Mouse (Mus musculus): Measurements from ENCODE around the gene Cog3. TPM values are rescaled to one million over a fixed set of nuclear protein-coding genes. Genes with fewer than 3 reads are reported as not detected.

The Cog3 gene
- polyA plus RNA-seq, 1 experiment from 2014 or later = 27.1 TPM

GRCm38 (mm10) chr14:75771101-75771501, 16.8 kb upstream of the Cog3 start:
- Histone ChIP-seq H3K4me2 (replicated peaks; ENCODE audit: low read depth, low read length) (no peak overlapping the region), H3K4me3 (ENCODE audit: low read depth, low read length) (no peak overlapping the region), H3K9ac (replicated peaks; ENCODE audit: low read depth, low read length) (no peak overlapping the region), H3K4me1 (ENCODE audit: control insufficient read depth, insufficient read depth, low read length) (no peaks in the 10 kb centered on the region), H3K27ac (ENCODE audit: low read length) (no peak overlapping the region), H3K9me3 (ENCODE audit: control insufficient read depth, low read depth, low read length) (no peaks in the 10 kb centered on the region), H3K36me3 (ENCODE audit: control insufficient read depth, insufficient read depth, low read length) (peaks cover 3% of the 10 kb centered on the region; the same call in 1 of the 2 replicates), H3K27me3 (ENCODE audit: control insufficient read depth, insufficient read depth, low read length) (no peaks in the 10 kb centered on the region)
- no peak for ATAC-seq (ENCODE audit: insufficient number of reproducible peaks, insufficient read depth, low FRiP score, low read depth)
- WGBS = 76% methylated on average over 8 of the region's 8 CpGs

- Histone ChIP-seq H3K4me2 (replicated peaks; ENCODE audit: low read depth, low read length) (no peak overlapping the region), H3K9ac (replicated peaks; ENCODE audit: low read depth, low read length) (no peak overlapping the region), H3K27me3 (ENCODE audit: control insufficient read depth, insufficient read depth, low read length) (no peaks in the 10 kb centered on the region), H3K4me1 (ENCODE audit: control insufficient read depth, insufficient read depth, low read length) (no peaks in the 10 kb centered on the region), H3K9me3 (ENCODE audit: control insufficient read depth, low read depth, low read length) (no peaks in the 10 kb centered on the region), H3K36me3 (ENCODE audit: control insufficient read depth, insufficient read depth, low read length) (peaks cover 3% of the 10 kb centered on the region; the same call in 1 of the 2 replicates), H3K4me3 (ENCODE audit: low read depth, low read length) (no peak overlapping the region), H3K27ac (ENCODE audit: low read length) (no peak overlapping the region)
- WGBS = 90% methylated on average over 9 of the region's 9 CpGs
- ATAC-seq (ENCODE audit: insufficient number of reproducible peaks, insufficient read depth, low FRiP score, low read depth) = no peak
These were observed 15.0 kb upstream of the Cog3 start for GRCm38 (mm10) chr14:75769334-75769733.

GRCm38 (mm10) chr14:75768275-75768608, 13.9 kb upstream of the Cog3 start:
- no peaks in the 10 kb centered on the region for H3K9me3 ChIP-seq (ENCODE audit: control insufficient read depth, low read depth, low read length)
- H3K36me3 ChIP-seq (ENCODE audit: control insufficient read depth, insufficient read depth, low read length) = peaks cover 3% of the 10 kb centered on the region; the same call in 1 of the 2 replicates
- ATAC-seq (ENCODE audit: insufficient number of reproducible peaks, insufficient read depth, low FRiP score, low read depth) = no peak
- no peaks in the 10 kb centered on the region for H3K4me1 ChIP-seq (ENCODE audit: control insufficient read depth, insufficient read depth, low read length)
- H3K4me3 ChIP-seq (ENCODE audit: low read depth, low read length) = no peak overlapping the region
- WGBS = 8% methylated on average over 1 of the region's 1 CpGs
- H3K4me2 ChIP-seq (replicated peaks; ENCODE audit: low read depth, low read length) = no peak overlapping the region
- no peaks in the 10 kb centered on the region for H3K27me3 ChIP-seq (ENCODE audit: control insufficient read depth, insufficient read depth, low read length)
- no peak overlapping the region for H3K9ac ChIP-seq (replicated peaks; ENCODE audit: low read depth, low read length)
- H3K27ac ChIP-seq (ENCODE audit: low read length) = no peak overlapping the region

GRCm38 (mm10) chr14:75767492-75768274, 13.4 kb upstream of the Cog3 start:
- H3K4me3 ChIP-seq (ENCODE audit: low read depth, low read length) = no peak overlapping the region
- no peaks in the 10 kb centered on the region for H3K4me1 ChIP-seq (ENCODE audit: control insufficient read depth, insufficient read depth, low read length)
- no peak overlapping the region for H3K27ac ChIP-seq (ENCODE audit: low read length)
- H3K27me3 ChIP-seq (ENCODE audit: control insufficient read depth, insufficient read depth, low read length) = no peaks in the 10 kb centered on the region
- H3K9ac ChIP-seq (replicated peaks; ENCODE audit: low read depth, low read length) = no peak overlapping the region
- H3K9me3 ChIP-seq (ENCODE audit: control insufficient read depth, low read depth, low read length) = no peaks in the 10 kb centered on the region
- H3K36me3 ChIP-seq (ENCODE audit: control insufficient read depth, insufficient read depth, low read length) = peaks cover 3% of the 10 kb centered on the region; the same call in 1 of the 2 replicates
- 52% methylated on average over 17 of the region's 17 CpGs for WGBS
- peak; percentile 83 for ATAC-seq (ENCODE audit: insufficient number of reproducible peaks, insufficient read depth, low FRiP score, low read depth)
- H3K4me2 ChIP-seq (replicated peaks; ENCODE audit: low read depth, low read length) = peak overlapping the region; percentile 27

DNA sequence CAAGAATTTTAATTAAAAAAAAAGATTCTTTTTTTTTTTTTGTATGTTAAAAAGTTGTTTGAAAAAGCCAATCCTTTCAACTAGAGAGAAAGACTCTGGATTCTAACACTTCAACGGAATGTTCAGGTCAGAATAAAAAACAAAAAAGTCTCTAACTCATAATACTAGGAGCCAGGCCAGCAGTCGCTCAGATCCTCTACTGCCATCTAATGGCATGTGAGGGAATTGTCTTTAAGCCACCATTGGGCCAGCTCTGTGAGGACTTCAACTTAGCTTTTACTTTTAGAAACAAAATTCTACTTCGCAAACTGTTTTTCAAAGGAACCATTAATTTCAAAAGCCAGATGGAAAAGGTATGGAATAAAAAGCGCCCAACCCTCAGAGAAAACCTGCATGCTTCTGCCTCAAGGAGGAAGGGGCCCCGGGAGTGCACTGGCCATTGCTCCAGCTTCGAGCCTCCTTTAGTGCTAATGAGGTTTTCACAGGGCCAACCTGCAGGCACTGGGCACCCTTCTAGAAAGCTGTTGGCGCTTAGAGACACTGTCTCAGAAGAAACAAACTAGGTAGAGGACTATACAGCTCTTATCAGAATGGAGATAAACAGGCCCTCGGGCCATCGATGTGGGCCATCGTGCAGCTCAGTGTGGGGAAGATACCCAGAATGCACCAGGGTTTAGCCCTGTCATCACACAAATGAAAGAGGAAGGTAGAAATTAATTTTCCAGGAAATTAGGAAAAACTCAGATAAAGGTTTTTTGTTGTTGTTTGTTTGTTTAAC, 6.9 kb upstream of the Cog3 start:
- Histone ChIP-seq H3K9ac (replicated peaks; ENCODE audit: low read depth, low read length) (no peak overlapping the region), H3K9me3 (ENCODE audit: control insufficient read depth, low read depth, low read length) (no peaks in the 10 kb centered on the region), H3K4me2 (replicated peaks; ENCODE audit: low read depth, low read length) (no peak overlapping the region), H3K27ac (ENCODE audit: low read length) (no peak overlapping the region), H3K36me3 (ENCODE audit: control insufficient read depth, insufficient read depth, low read length) (no peaks in the 10 kb centered on the region), H3K27me3 (ENCODE audit: control insufficient read depth, insufficient read depth, low read length) (no peaks in the 10 kb centered on the region), H3K4me1 (ENCODE audit: control insufficient read depth, insufficient read depth, low read length) (no peaks in the 10 kb centered on the region), H3K4me3 (ENCODE audit: low read depth, low read length) (no peak overlapping the region)
- no peak for ATAC-seq (ENCODE audit: insufficient number of reproducible peaks, insufficient read depth, low FRiP score, low read depth)
- WGBS = 59% methylated on average over 10 of the region's 10 CpGs

DNA sequence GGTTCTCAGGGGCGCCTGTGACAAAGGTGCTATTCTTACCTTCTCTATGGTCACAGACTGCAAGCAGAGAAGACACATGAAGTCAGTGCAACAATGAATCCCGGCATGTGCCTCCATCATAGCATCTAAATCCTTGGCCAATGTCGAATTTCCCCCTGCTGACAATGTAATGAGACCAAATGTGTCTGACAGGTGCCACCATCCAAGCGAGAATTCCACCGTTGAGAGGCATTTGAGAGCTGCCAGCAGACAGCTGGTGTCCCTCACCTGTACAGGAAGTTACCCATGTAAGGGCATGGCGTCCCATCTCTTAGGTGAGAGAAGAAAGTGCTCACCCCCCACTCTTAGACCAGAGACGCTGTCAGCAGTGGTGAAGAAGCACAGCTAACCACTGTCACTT, 4.1 kb upstream of the Cog3 start:
- Histone ChIP-seq H3K27ac (ENCODE audit: low read length) (no peak overlapping the region), H3K27me3 (ENCODE audit: control insufficient read depth, insufficient read depth, low read length) (no peaks in the 10 kb centered on the region), H3K4me3 (ENCODE audit: low read depth, low read length) (no peak overlapping the region), H3K36me3 (ENCODE audit: control insufficient read depth, insufficient read depth, low read length) (no peaks in the 10 kb centered on the region), H3K9ac (replicated peaks; ENCODE audit: low read depth, low read length) (no peak overlapping the region), H3K4me1 (ENCODE audit: control insufficient read depth, insufficient read depth, low read length) (peaks cover 2% of the 10 kb centered on the region; the same call in 1 of the 2 replicates), H3K9me3 (ENCODE audit: control insufficient read depth, low read depth, low read length) (no peaks in the 10 kb centered on the region), H3K4me2 (replicated peaks; ENCODE audit: low read depth, low read length) (no peak overlapping the region)
- 70% methylated on average over 7 of the region's 7 CpGs for WGBS
- ATAC-seq (ENCODE audit: insufficient number of reproducible peaks, insufficient read depth, low FRiP score, low read depth) = no peak

GRCm38 (mm10) chr14:75757821-75758220, 3.5 kb upstream of the Cog3 start:
- no peak for ATAC-seq (ENCODE audit: insufficient number of reproducible peaks, insufficient read depth, low FRiP score, low read depth)
- Histone ChIP-seq H3K9me3 (ENCODE audit: control insufficient read depth, low read depth, low read length) (no peaks in the 10 kb centered on the region), H3K27me3 (ENCODE audit: control insufficient read depth, insufficient read depth, low read length) (no peaks in the 10 kb centered on the region), H3K36me3 (ENCODE audit: control insufficient read depth, insufficient read depth, low read length) (no peaks in the 10 kb centered on the region), H3K4me2 (replicated peaks; ENCODE audit: low read depth, low read length) (no peak overlapping the region), H3K4me3 (ENCODE audit: low read depth, low read length) (no peak overlapping the region), H3K9ac (replicated peaks; ENCODE audit: low read depth, low read length) (no peak overlapping the region), H3K4me1 (ENCODE audit: control insufficient read depth, insufficient read depth, low read length) (peaks cover 8% of the 10 kb centered on the region; the same call in 1 of the 2 replicates), H3K27ac (ENCODE audit: low read length) (no peak overlapping the region)
- 65% methylated on average over 2 of the region's 2 CpGs for WGBS

DNA sequence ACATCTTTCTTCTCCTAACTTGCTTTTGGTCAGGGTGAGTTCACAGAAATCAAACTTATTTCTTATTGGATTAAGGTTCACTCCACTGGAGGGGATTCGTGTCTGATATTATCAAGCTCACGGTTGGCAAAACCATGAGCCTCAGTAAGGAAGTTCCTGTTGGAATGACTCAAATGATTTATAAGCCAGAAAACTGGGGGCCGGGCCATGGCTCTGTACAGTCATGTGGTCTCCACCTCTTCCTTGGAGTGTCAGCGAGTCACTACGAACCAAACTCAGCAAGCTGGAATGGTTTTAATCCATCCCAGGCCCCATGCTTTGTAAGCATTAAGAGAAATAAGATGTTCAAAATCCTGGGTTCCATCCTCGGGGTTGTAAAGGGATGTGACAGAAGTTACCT, 2.7 kb upstream of the Cog3 start:
- H3K9me3 ChIP-seq (ENCODE audit: control insufficient read depth, low read depth, low read length) = no peaks in the 10 kb centered on the region
- no peak for ATAC-seq (ENCODE audit: insufficient number of reproducible peaks, insufficient read depth, low FRiP score, low read depth)
- WGBS = 84% methylated on average over 6 of the region's 6 CpGs
- H3K27me3 ChIP-seq (ENCODE audit: control insufficient read depth, insufficient read depth, low read length) = no peaks in the 10 kb centered on the region
- no peak overlapping the region for H3K27ac ChIP-seq (ENCODE audit: low read length)
- H3K4me2 ChIP-seq (replicated peaks; ENCODE audit: low read depth, low read length) = no peak overlapping the region
- no peaks in the 10 kb centered on the region for H3K36me3 ChIP-seq (ENCODE audit: control insufficient read depth, insufficient read depth, low read length)
- H3K9ac ChIP-seq (replicated peaks; ENCODE audit: low read depth, low read length) = no peak overlapping the region
- H3K4me3 ChIP-seq (ENCODE audit: low read depth, low read length) = no peak overlapping the region
- H3K4me1 ChIP-seq (ENCODE audit: control insufficient read depth, insufficient read depth, low read length) = peaks cover 15% of the 10 kb centered on the region; the same call in 1 of the 2 replicates
